In the genomic region with DNA sequence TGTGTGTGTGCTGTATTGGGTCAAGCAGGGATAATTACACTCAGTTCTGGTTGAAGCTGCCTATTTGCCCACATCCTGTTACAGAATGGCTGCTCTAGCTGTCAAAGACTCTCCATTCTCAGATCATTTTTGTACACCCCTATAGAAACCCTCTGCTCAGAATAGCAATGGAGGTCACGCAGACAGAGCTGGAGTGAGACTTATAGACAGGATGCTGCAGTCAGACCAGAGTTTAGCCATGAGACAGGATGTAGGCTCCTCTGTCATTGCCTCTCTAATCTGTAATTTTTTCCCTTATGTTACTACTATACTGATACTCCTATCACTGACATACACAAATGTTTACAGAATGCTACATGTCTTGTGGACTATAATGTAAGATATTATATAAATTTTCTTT, we compare ENCODE assay signal across 25 mouse cellular contexts.
"Had no signal": no experiment of that assay in that cellular context is flagged by ENCODE, and none has a peak within 500 bp of the region (broad histone marks: within the 10 kb centered on the region; RNA-seq: fewer than 3 reads in every experiment).

No protein-coding gene starts in this region.

- H3K4me3 ChIP-seq: liver, embryonic 15.5 days; lung, embryonic 15.5 days; megakaryocyte, embryonic 14.5 days; midbrain, embryonic 13.5 days; midbrain, embryonic 15.5 days; myocyte; neural tube, embryonic 13.5 days; neural tube, embryonic 15.5 days; stomach, embryonic 15.5 days had no signal

- H3K4me1 ChIP-seq: liver, embryonic 15.5 days; lung, embryonic 15.5 days; megakaryocyte, embryonic 14.5 days; midbrain, embryonic 15.5 days; stomach, embryonic 15.5 days had no signal

- H3K4me2 ChIP-seq: liver, embryonic 15.5 days; lung, embryonic 15.5 days; midbrain, embryonic 11.5 days; midbrain, embryonic 13.5 days; midbrain, embryonic 15.5 days; neural tube, embryonic 13.5 days; neural tube, embryonic 15.5 days; stomach, embryonic 15.5 days had no signal

- H3K27me3 ChIP-seq: liver, embryonic 15.5 days; lung, embryonic 15.5 days; megakaryocyte, embryonic 14.5 days; midbrain, embryonic 13.5 days; midbrain, embryonic 15.5 days; neural tube, embryonic 13.5 days; neural tube, embryonic 15.5 days; stomach, embryonic 15.5 days had no signal

- H3K9ac ChIP-seq: liver, embryonic 15.5 days; liver, postnatal 0 days; lung, embryonic 15.5 days; midbrain, embryonic 13.5 days; midbrain, embryonic 15.5 days; neural tube, embryonic 13.5 days; neural tube, embryonic 15.5 days; stomach, embryonic 15.5 days had no signal

- H3K36me3 ChIP-seq: liver, embryonic 15.5 days; lung, embryonic 15.5 days; midbrain, embryonic 13.5 days; midbrain, embryonic 15.5 days; neural tube, embryonic 13.5 days; neural tube, embryonic 15.5 days; stomach, embryonic 15.5 days had no signal

- DNase-seq: liver, postnatal 0 days; lung, adult 2 months; lung, postnatal 14 days; lung, postnatal 36 days; retina, postnatal 1 day; right cerebral cortex, adult 18-20 months; right cerebral cortex, postnatal 25 days; right cerebral cortex, postnatal 4 days; spleen, adult 18-20 months; thymus, adult 2 months; thymus, postnatal 14 days; thymus, postnatal 4 days had no signal

- H3K27ac ChIP-seq: liver, embryonic 15.5 days; lung, embryonic 15.5 days; macrophage; midbrain, embryonic 13.5 days; midbrain, embryonic 15.5 days; neural tube, embryonic 13.5 days; neural tube, embryonic 15.5 days; stomach, embryonic 15.5 days; stomach, postnatal 0 days had no signal

- ATAC-seq: liver, postnatal 0 days; lung, postnatal 0 days; midbrain, embryonic 13.5 days; midbrain, embryonic 15.5 days had no signal

- H3K9me3 ChIP-seq: liver, embryonic 15.5 days; lung, embryonic 15.5 days; megakaryocyte, embryonic 14.5 days; midbrain, embryonic 13.5 days; midbrain, embryonic 15.5 days; neural tube, embryonic 13.5 days; neural tube, embryonic 15.5 days; stomach, embryonic 15.5 days had no signal
